Mouse (Mus musculus) spleen, postnatal 36 days (tissue): ENCODE data around the gene 4921509C19Rik.
"Not testable (repeated sequence)": the region's sequence is repeated elsewhere in the genome, so short reads cannot be mapped to it uniquely, and the experiment has no call there.

Experiments
- DNase-seq, 2 experiments: peaks; one replicate each; pipeline ENCODE4 v3.0.0; 2022; ENCODE audit warnings: low spot score in 2 of 2, mixed read lengths in 1 of 2

4921509C19Rik gene

GRCm38 (mm10) chr2:151476053-151476452 is at the start of gene 4921509C19Rik:
Gene 4921509C19Rik (minus strand): TSS chr2:151476153.
- DNase-seq: not testable (repeated sequence)

GRCm38 (mm10) chr2:151525520-151525919 is 49.6 kb upstream of the 4921509C19Rik start:
- DNase-seq: no peak

GRCm38 (mm10) chr2:151524324-151525041 is 48.5 kb upstream of the 4921509C19Rik start:
- no peak for DNase-seq

GRCm38 (mm10) chr2:151519000-151519399 is 43.0 kb upstream of the 4921509C19Rik start:
- no peak for DNase-seq

GRCm38 (mm10) chr2:151513525-151514285 is 37.8 kb upstream of the 4921509C19Rik start:
- no peak for DNase-seq

- no peak for DNase-seq
Observed at GRCm38 (mm10) chr2:151512199-151512598, 36.2 kb upstream of the 4921509C19Rik start.

- no peak for DNase-seq
Observed at GRCm38 (mm10) chr2:151504226-151504625, 28.3 kb upstream of the 4921509C19Rik start.

GRCm38 (mm10) chr2:151500442-151501007 is 24.6 kb upstream of the 4921509C19Rik start:
- DNase-seq: no peak

GRCm38 (mm10) chr2:151498358-151498757 is 22.4 kb upstream of the 4921509C19Rik start:
- DNase-seq: no peak

- peak; percentile 87 to 89 for DNase-seq
Observed at GRCm38 (mm10) chr2:151494035-151494803, 18.3 kb upstream of the 4921509C19Rik start, which contains the start of gene Nsfl1c. Gene Nsfl1c (plus strand): TSS chr2:151494182.

- DNase-seq: no peak
Observed at GRCm38 (mm10) chr2:151486496-151486895, 10.5 kb upstream of the 4921509C19Rik start.

GRCm38 (mm10) chr2:151434971-151435370 is 41.0 kb downstream of the 4921509C19Rik start:
- not testable (repeated sequence) for DNase-seq

GRCm38 (mm10) chr2:151434203-151434602 is 41.8 kb downstream of the 4921509C19Rik start:
- DNase-seq: not testable (repeated sequence)
